Mouse (Mus musculus) NIH3T3 (cell line): ENCODE measurements around the gene Tnrc6c.

Experiments used
- DNase-seq: peaks from one replicate; pipeline ENCODE4 v3.0.0-alpha.2; 2012; ENCODE audit warnings: low read depth

Gene Tnrc6c

GRCm38 (mm10) chr11:117676649-117677048 is 22.6 kb downstream of the Tnrc6c start:
- DNase-seq: no peak

GRCm38 (mm10) chr11:117677111-117677510 is 23.0 kb downstream of the Tnrc6c start:
- DNase-seq: no peak

GRCm38 (mm10) chr11:117677594-117677993 is 23.5 kb downstream of the Tnrc6c start:
- no peak for DNase-seq

GRCm38 (mm10) chr11:117678155-117678554 is 24.1 kb downstream of the Tnrc6c start:
- no peak for DNase-seq

GRCm38 (mm10) chr11:117678740-117679139 is 24.7 kb downstream of the Tnrc6c start:
- peak; percentile 35 for DNase-seq

- no peak for DNase-seq
Observed at GRCm38 (mm10) chr11:117684640-117685039, 30.6 kb downstream of the Tnrc6c start.

GRCm38 (mm10) chr11:117685461-117685860 is 31.4 kb downstream of the Tnrc6c start:
- DNase-seq: no peak

- DNase-seq: no peak
Observed at GRCm38 (mm10) chr11:117686021-117686420, 31.9 kb downstream of the Tnrc6c start.

GRCm38 (mm10) chr11:117688603-117689002 is 34.5 kb downstream of the Tnrc6c start:
- DNase-seq: no peak

GRCm38 (mm10) chr11:117691311-117691710 is 37.2 kb downstream of the Tnrc6c start:
- DNase-seq: no peak

- DNase-seq: no peak
Observed at GRCm38 (mm10) chr11:117694050-117694449, 40.0 kb downstream of the Tnrc6c start.

GRCm38 (mm10) chr11:117696585-117696984 is 42.5 kb downstream of the Tnrc6c start:
- DNase-seq: no peak

- no peak for DNase-seq
Observed at GRCm38 (mm10) chr11:117700871-117701270, 46.8 kb downstream of the Tnrc6c start.

GRCm38 (mm10) chr11:117706267-117706666 is 52.2 kb downstream of the Tnrc6c start:
- DNase-seq: no peak

- no peak for DNase-seq
Observed at GRCm38 (mm10) chr11:117707238-117707637, 53.1 kb downstream of the Tnrc6c start.

- DNase-seq: peak; percentile 88
Observed at GRCm38 (mm10) chr11:117709308-117709707, 55.2 kb downstream of the Tnrc6c start.

- peak; percentile 52 for DNase-seq
Observed at GRCm38 (mm10) chr11:117710815-117711294, 56.8 kb downstream of the Tnrc6c start.

- no peak for DNase-seq
Observed at GRCm38 (mm10) chr11:117712065-117712464, 58.0 kb downstream of the Tnrc6c start.

GRCm38 (mm10) chr11:117713375-117713774 is 59.3 kb downstream of the Tnrc6c start:
- DNase-seq: no peak

GRCm38 (mm10) chr11:117718838-117719237 is 64.7 kb downstream of the Tnrc6c start:
- no peak for DNase-seq

- DNase-seq: no peak
Observed at GRCm38 (mm10) chr11:117724604-117725301, 70.7 kb downstream of the Tnrc6c start.

GRCm38 (mm10) chr11:117727031-117727430 is 72.9 kb downstream of the Tnrc6c start:
- DNase-seq: no peak

- DNase-seq: no peak
Observed at GRCm38 (mm10) chr11:117728245-117728644, 74.2 kb downstream of the Tnrc6c start.

- DNase-seq: peak; percentile 87
Observed at GRCm38 (mm10) chr11:117728841-117729240, 74.8 kb downstream of the Tnrc6c start.
